Mouse (Mus musculus) regulatory T cell (primary cell): Measurements from ENCODE around the gene Itga5.

Experiments
- in situ Hi-C: fragments of 300-600 bp; cut with MboI, MseI; formaldehyde crosslinking; loops from one replicate; pipeline ENCODE4 v1.15.1; 2025; ENCODE audit warnings: high pct_unique_total_duplicates

Gene Itga5

GRCm38 (mm10) chr15:103297313-103297712 is 69.2 kb downstream of the Itga5 start:
- in situ Hi-C loops, result no loop called here

GRCm38 (mm10) chr15:103295851-103296250 is 70.7 kb downstream of the Itga5 start:
- in situ Hi-C loops, result no loop called here

- in situ Hi-C loops, result no loop called here
Observed at GRCm38 (mm10) chr15:103294649-103295048, 71.9 kb downstream of the Itga5 start.
